Mouse (Mus musculus) myocyte (in vitro differentiated cells): Measurements from ENCODE around the gene Cby1.

Experiments used
- CEBPB ChIP-seq: IDR thresholded peaks from 2 replicates; pipeline ENCODE4 v1.6.1; 2011; ENCODE audit warnings: mild to moderate bottlenecking, moderate library complexity; ENCODE audit not compliant: poor library complexity, insufficient read depth, severe bottlenecking
- E2F4 ChIP-seq: IDR thresholded peaks from one replicate; pipeline ENCODE4 v1.6.1; 2011; ENCODE audit warnings: mild to moderate bottlenecking, control low read depth, moderate library complexity; ENCODE audit not compliant: insufficient read depth
- MAX ChIP-seq: IDR thresholded peaks from one replicate; pipeline ENCODE4 v1.6.1; 2011; ENCODE audit warnings: low read depth, mild to moderate bottlenecking, control low read depth
- MYOD1 ChIP-seq, 3 experiments: IDR thresholded peaks; one replicate each; pipeline ENCODE4 v1.6.1; 2011; ENCODE audit warnings: control low read depth in 2 of 3, low read depth in 2 of 3, mild to moderate bottlenecking in 2 of 3, moderate library complexity in 1 of 3; ENCODE audit not compliant: insufficient read length in 2 of 3, control insufficient read depth in 1 of 3
- MYOG ChIP-seq, 3 experiments: IDR thresholded peaks; one replicate each; pipeline ENCODE4 v1.6.1; 2011; ENCODE audit warnings: control low read depth in 2 of 3, low read depth in 2 of 3, mild to moderate bottlenecking in 2 of 3; ENCODE audit not compliant: insufficient read length in 2 of 3, control insufficient read depth in 1 of 3, insufficient read depth in 1 of 3
- POLR2A ChIP-seq: IDR thresholded peaks from one replicate; pipeline ENCODE4 v1.6.1; 2011; ENCODE audit warnings: low read depth, mild to moderate bottlenecking, control low read depth, moderate library complexity; ENCODE audit not compliant: insufficient read length
- POLR2AphosphoS2 ChIP-seq: IDR thresholded peaks from one replicate; pipeline ENCODE4 v1.6.1; 2011; ENCODE audit warnings: low read depth, control low read depth; ENCODE audit not compliant: insufficient read length
- REST ChIP-seq: IDR thresholded peaks from one replicate; pipeline ENCODE4 v1.6.1; 2011; ENCODE audit warnings: mild to moderate bottlenecking, control low read depth, moderate library complexity; ENCODE audit not compliant: insufficient read depth, insufficient read length
- SRF ChIP-seq: IDR thresholded peaks from one replicate; pipeline ENCODE4 v1.6.1; 2011; ENCODE audit warnings: low read depth; ENCODE audit not compliant: control insufficient read depth, insufficient read length
- TCF12 ChIP-seq: IDR thresholded peaks from one replicate; pipeline ENCODE4 v1.6.1; 2011; ENCODE audit warnings: mild to moderate bottlenecking, control low read depth; ENCODE audit not compliant: poor library complexity, insufficient read depth, severe bottlenecking
- USF1 ChIP-seq: IDR thresholded peaks from one replicate; pipeline ENCODE4 v1.6.1; 2011; ENCODE audit warnings: low read depth, mild to moderate bottlenecking, control low read depth, moderate library complexity

GRCm38 (mm10) chr15:79683707-79684465 is 24.9 kb downstream of the Cby1 start:
- TF ChIP-seq E2F4 (no peak), POLR2A (no peak), CEBPB (no peak), MYOG (IDR thresholded peaks at IDR 0.05; ENCODE audit: control insufficient read depth in 1 of 3, insufficient read depth in 1 of 3, insufficient read length in 2 of 3, low read depth in 2 of 3) (no peak), MYOD1 (IDR thresholded peaks at IDR 0.05; ENCODE audit: control insufficient read depth in 1 of 3, insufficient read length in 2 of 3, low read depth in 2 of 3) (no peak), SRF (no peak), TCF12 (no peak), POLR2AphosphoS2 (no peak), REST (no peak), USF1 (no peak), MAX (no peak)
